Mouse (Mus musculus): ENCODE measurements around the gene Pi4k2a. TPM values are rescaled to one million over a fixed set of nuclear protein-coding genes. Genes with fewer than 3 reads are reported as not detected.

The Pi4k2a gene
- total RNA-seq, 2 experiments from 2014 or later: 13.0 to 13.7 TPM

GRCm38 (mm10) chr19:42131101-42131500, 40.8 kb downstream of the Pi4k2a start:
- DNase-seq (ENCODE audit: low spot score): peak; percentile 14

GRCm38 (mm10) chr19:42135070-42135469, 44.8 kb downstream of the Pi4k2a start:
- DNase-seq (ENCODE audit: low spot score): no peak

GRCm38 (mm10) chr19:42136126-42136525, 45.9 kb downstream of the Pi4k2a start:
- DNase-seq (ENCODE audit: low spot score): no peak

DNA sequence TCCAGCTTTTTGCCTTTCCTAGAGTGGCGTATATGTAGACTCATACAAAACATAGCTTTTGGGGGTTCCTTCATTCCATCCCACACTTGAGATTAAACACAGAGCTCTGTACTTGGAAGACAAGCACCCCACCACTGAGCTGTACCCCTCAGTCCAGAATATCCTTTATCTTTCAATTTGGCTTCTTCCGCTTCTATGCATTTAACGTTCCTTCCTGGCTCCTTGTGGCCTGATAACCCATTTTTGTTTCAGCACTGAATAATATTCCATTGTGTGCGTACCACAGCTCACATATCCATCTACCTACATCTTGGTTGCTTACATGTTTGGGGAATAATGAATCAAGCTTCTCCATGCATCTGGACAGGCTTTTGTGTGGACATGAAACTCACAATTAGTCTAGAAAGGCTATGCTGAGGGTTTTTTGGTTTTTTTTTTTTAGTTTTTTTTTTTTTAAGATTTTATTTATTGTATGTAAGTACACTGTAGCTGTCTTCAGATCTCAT, 47.0 kb downstream of the Pi4k2a start:
- DNase-seq (ENCODE audit: low spot score): no peak

DNA sequence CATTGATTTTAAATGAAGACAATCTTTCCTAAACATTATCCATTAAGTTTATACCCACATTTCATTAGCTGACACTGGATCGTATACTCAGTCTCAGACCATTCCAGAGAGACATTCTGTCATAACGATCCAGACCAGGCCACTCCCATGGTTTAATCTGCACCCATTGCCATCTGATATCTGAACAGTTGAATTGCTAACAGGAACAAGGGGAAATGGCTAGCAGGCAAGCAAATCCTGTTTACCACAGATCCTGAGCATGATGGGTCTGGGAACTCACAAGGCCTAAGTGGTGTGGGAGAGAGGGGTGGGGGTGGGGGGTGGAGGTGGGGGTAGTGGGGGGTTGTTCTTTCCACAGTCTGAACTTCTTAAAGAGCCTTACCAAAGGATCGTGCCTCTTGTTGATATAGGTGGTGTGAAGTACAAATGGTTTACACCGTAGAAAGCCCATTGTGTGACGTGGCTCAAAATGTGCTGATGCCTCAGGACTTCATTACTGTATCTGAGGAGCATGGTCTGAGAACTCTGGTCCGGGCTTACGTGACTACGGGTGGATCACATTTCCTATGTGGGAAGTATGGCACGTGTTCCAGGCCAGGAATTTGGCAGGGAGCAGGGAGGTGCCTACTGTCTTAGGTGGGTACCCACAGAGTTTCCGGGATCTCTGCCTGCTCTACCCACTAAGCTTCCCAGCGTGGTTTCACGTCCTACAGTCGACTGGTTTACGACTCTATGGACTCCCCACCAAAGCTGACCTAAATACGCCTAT, 48.4 kb downstream of the Pi4k2a start:
- DNase-seq (ENCODE audit: low spot score): no peak

- no peak for DNase-seq (ENCODE audit: low spot score)
These were observed 49.7 kb downstream of the Pi4k2a start for GRCm38 (mm10) chr19:42139724-42140517.

DNA sequence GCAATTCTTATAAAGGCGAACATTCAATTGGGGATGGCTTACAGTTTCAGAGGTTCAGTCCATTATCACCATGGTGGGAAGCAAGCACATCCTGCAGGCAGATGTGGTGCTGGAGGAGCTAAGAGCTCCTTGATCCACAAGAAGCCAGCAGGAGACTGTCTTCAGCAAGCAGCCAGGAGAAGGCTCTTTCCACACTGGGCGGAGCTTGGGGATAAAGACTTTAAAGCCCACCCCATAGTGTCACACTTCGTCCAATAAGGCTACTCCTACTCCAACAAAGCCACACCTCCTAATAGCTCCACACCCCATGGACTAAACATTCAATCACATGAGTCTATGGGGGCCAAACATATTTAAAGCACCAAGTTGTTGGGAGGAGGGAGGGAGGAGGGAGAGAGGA, 51.7 kb downstream of the Pi4k2a start:
- DNase-seq (ENCODE audit: low spot score): no peak

- DNase-seq (ENCODE audit: low spot score): no peak
These were observed 52.5 kb downstream of the Pi4k2a start for GRCm38 (mm10) chr19:42142757-42143156.

- DNase-seq (ENCODE audit: low spot score): no peak
These were observed 53.8 kb downstream of the Pi4k2a start for GRCm38 (mm10) chr19:42144067-42144466.

DNA sequence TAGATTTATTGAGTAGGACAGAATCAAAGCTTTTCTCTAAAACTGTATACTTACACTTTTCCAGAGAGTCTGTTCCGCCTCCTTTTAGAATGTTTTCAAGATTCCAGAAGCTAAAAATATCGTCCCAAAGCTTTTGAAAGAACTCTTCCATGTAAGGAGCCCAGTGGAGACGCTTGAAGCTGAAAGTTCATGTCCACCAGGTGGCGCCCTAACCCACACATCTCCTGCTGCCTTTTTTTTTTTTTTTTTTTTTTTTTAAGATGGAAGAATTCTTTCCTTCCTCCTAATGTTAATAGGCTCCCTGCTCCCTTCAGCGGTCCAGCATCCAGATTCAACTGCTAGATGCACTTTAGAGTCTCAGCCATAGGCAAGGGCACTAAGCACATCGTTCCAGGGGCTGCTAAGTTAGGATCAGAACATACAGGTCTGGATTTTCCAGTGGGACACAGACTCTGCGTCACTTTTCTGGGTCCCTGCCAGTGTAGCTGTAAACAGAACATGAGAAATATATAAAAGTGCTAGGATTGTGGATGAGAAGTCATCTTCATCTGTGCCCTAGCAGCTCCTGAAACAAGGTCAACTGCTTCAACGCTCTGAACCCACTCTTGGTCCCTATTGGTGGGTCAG, 54.4 kb downstream of the Pi4k2a start:
- DNase-seq (ENCODE audit: low spot score): peak; percentile 86

DNA sequence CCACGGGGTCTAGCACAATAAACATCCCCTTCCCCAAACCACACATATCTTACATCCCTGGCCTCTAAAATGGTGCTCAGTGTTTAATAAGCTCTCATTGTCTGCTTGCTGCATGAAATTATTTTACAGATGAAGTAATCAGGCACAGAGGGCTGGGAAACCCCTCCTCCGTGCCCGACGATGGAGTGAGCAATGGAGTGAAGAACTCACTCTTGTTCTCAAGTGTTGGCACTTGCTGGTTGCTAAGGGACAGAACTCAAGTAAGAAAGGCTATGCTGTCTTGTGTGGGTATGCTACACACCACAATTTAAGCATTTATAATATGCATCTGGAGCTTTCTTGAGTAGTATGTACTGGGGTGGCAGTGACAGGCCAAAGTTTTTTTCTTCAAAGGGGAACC, 54.9 kb downstream of the Pi4k2a start:
- no peak for DNase-seq (ENCODE audit: low spot score)

GRCm38 (mm10) chr19:42145731-42146130, 55.5 kb downstream of the Pi4k2a start:
- DNase-seq (ENCODE audit: low spot score): no peak

- DNase-seq (ENCODE audit: low spot score): no peak
These were observed 56.2 kb downstream of the Pi4k2a start for GRCm38 (mm10) chr19:42146276-42147010.

DNA sequence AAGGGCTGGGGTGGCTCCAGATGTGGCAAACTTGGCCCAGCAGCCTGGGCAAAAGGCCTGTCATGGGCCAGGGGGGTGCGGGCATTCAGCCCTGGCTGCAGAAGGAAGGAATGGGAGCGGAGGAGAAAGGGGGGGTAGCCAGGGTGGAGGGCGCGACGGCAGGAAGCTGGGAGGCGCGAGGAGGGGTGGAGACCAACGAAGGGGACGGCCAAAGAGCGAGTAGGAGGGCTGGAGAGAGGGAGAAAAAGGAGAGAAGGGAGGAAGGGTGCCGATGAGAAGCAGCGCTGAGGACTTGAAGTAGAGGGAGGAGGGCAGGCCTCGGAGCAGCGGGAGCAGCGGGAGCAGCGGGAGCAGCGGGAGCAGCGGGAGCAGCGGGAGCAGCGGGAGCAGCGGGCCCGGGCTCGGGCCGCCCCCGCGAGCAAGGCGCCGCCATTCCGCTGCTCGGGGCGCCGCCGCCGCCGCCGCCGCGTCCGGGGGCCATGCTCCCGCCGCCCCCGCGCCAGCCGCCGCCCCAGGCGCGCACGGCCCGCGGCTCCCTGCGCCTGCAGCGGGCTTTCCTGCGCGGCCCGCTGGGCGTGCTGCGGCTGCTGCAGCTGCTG, 57.0 kb downstream of the Pi4k2a start, which contains the start of gene Marveld1:
Marveld1 (plus strand) TSS at position 231 of the 599 bp plus-strand sequence.
- peak; percentile 83 for DNase-seq (ENCODE audit: low spot score)

- DNase-seq (ENCODE audit: low spot score): peak; percentile 55
These were observed 57.7 kb downstream of the Pi4k2a start for GRCm38 (mm10) chr19:42147769-42148568.

GRCm38 (mm10) chr19:42148569-42148860, 58.2 kb downstream of the Pi4k2a start:
- no peak for DNase-seq (ENCODE audit: low spot score)

DNA sequence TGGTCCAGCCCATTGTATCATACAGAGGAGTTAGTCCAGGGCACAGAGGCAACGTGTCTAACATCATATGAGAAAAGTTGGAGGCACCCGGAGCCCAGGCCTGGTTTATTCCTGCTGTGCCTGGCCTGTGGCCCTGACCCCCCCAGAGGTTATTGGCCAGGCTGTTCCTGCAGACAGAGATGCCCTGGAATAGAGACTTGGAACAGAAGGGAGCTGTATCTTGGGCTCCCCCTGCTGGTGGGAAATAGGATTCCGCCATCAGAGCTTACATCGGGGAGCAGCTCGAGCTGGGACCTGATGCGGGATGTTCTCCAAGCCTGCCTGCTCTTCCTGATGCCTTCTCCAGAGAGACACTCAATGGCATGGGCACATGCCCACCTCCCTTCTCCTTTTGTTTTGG, 61.7 kb downstream of the Pi4k2a start:
- DNase-seq (ENCODE audit: low spot score): peak; percentile 91

DNA sequence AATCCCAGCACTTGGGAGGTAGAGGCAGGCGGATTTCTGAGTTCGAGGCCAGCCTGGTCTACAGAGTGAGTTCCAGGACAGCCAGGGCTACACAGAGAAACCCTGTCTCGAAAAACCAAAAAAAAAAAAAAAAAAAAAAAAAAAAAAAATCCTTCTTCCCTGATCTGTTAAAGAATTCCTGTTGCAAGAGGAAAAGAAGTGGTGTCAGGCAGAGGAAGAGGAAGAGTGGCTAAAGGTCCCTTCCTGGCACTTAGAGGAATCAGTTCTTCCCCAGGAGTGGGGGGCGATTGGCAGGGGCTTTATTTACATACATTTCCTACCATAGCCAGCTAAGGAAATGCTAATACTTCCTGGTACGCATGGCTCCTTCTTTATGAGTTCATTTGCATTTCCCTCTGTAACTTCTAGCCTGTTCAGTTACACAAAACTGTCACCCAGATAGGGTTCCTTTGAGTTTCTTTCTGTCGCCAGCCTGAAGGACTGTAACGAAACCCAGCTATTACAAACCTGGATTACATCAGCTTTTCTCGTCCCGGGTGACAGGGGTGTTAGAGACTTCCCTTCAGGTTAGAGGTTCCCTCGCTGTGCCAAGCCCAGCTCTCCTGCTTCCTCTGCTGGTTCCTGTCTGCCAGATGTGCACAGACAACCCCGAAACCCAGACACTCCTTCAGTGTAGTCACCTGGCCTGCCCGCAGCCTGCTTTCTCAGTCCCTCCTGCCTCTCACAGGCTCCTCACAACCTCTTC, 67.4 kb downstream of the Pi4k2a start:
- no peak for DNase-seq (ENCODE audit: low spot score)

GRCm38 (mm10) chr19:42158246-42159017, 68.2 kb downstream of the Pi4k2a start:
- DNase-seq (ENCODE audit: low spot score): no peak

Measured in gastrocnemius, adult 18-20 months (tissue).